Mouse (Mus musculus) megakaryocyte, embryonic 14.5 days (primary cell): Measurements from ENCODE around the gene Crocc2.

Experiments used
- FLI1 ChIP-seq: IDR thresholded peaks from 2 replicates; pipeline ENCODE4 v1.6.1; 2012; ENCODE audit warnings: low read length, inconsistent platforms, mixed read lengths
- GATA1 ChIP-seq: IDR thresholded peaks from 3 replicates; pipeline ENCODE4 v1.6.1; 2012; ENCODE audit warnings: mixed read lengths, low read length, inconsistent platforms, borderline replicate concordance

DNA sequence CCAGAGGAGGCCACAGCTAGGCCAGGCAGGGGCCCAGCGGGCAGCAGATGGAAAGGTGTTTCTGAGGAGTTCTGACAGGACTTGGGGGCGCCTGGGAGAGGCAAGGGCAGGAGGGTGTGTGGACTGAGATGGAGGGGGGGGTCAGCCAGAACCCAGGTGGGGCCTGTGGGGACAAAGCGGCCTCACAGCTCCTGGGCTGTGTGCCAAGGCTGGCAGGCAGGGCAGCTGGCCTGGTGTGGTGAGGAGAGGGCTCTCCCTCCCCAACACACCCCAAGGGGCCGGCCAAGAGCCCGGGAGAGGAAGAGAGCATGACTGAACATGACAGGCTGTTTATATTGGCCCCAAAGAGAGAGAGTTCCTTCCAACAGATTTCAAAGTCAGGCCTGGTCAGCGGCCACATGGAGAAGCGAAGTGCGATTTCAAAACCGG lies 41.7 kb downstream of the Crocc2 start:
- no peak for TF ChIP-seq GATA1
- TF ChIP-seq FLI1 = no peak
